ENCODE assay signal across 19 mouse cellular contexts in genomic region chr9:122823374-122824017, GRCm38 (mm10). TPM values are rescaled to one million over a fixed set of nuclear protein-coding genes. Genes with fewer than 3 reads are reported as not detected.
"Had no signal": no experiment of that assay in that cellular context is flagged by ENCODE, and none has a peak within 500 bp of the region (broad histone marks: within the 10 kb centered on the region; RNA-seq: fewer than 3 reads in every experiment).

No protein-coding gene starts in this region.

- H3K27me3 ChIP-seq: kidney, embryonic 15.5 days; liver, embryonic 15.5 days; megakaryocyte, embryonic 14.5 days; midbrain, embryonic 15.5 days; neural tube, embryonic 12.5 days had no signal

- H3K4me2 ChIP-seq: kidney, embryonic 15.5 days; liver, embryonic 11.5 days; liver, embryonic 15.5 days; midbrain, embryonic 11.5 days; midbrain, embryonic 15.5 days; neural tube, embryonic 12.5 days had no signal

- H3K27ac ChIP-seq: kidney, embryonic 15.5 days; left cerebral cortex, adult 2 months; limb, embryonic 10.5 days; liver, embryonic 15.5 days; macrophage; midbrain, embryonic 15.5 days; neural tube, embryonic 12.5 days had no signal

- H3K4me3 ChIP-seq: kidney, embryonic 15.5 days; left cerebral cortex, adult 2 months; limb, embryonic 10.5 days; liver, embryonic 15.5 days; megakaryocyte, embryonic 14.5 days; midbrain, embryonic 15.5 days; neural tube, embryonic 12.5 days had no signal

- H3K4me1 ChIP-seq: kidney, embryonic 15.5 days; limb, embryonic 10.5 days; liver, embryonic 15.5 days; megakaryocyte, embryonic 14.5 days; midbrain, embryonic 15.5 days; neural tube, embryonic 12.5 days had no signal

- DNase-seq: kidney, adult 2 months; kidney, postnatal 14 days; lung, adult 2 months; thymus, postnatal 36 days had no signal

- H3K9ac ChIP-seq: kidney, embryonic 15.5 days; liver, embryonic 15.5 days; midbrain, embryonic 15.5 days; neural tube, embryonic 12.5 days had no signal

- H3K9me3 ChIP-seq: kidney, embryonic 15.5 days; limb, embryonic 10.5 days; liver, embryonic 15.5 days; midbrain, embryonic 15.5 days; neural tube, embryonic 12.5 days had no signal

- ATAC-seq: midbrain, embryonic 15.5 days had no signal

RNA-seq across cellular contexts. Expression of gene Gm35549, which starts 20.3 kb away (rescaled TPM):
- total RNA-seq: layer of hippocampus, adult 18-20 months; layer of hippocampus, postnatal 25 days; left cerebral cortex, adult 2 months; left cerebral cortex, postnatal 14 days; monocyte, adult 5-6 weeks had no signal
- polyA plus RNA-seq: kidney, adult 2 months; liver, embryonic 11.5 days; liver, embryonic 15.5 days; lung, adult 2 months; macrophage; thymus, postnatal 0 days had no signal
